Mouse (Mus musculus): Measurements from ENCODE around the gene Tbccd1.
A peak's percentile ranks its signal among the peaks of the same experiment; 100 is the strongest.
"Not testable (repeated sequence)": the region's sequence is repeated elsewhere in the genome, so short reads cannot be mapped to it uniquely, and the experiment has no call there.

Gene Tbccd1

DNA sequence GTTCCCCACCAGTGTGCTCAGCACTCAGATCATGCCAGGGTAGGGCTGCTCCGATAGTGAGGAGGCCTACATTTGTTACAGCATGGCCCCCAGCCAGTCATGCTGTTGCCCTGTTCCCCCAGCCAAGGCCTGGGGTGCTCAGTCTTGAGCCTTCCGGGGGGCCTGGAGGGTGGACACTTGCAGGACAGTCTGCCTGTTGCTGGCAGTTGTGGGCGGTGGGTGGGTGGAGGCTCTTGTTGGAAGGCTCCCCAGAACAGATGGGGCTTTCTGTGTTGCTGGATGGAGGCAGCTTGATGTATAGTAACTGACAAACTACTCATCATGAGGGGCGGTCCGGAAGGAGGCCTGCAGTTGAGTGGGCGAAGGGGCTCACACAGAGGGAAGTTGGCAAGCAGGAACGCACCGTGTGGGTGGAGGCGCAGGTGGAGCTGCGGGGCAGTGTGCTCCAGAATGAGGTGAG is 67.5 kb downstream of the Tbccd1 start:
- no peak for DNase-seq (ENCODE audit: inconsistent age in 2 of 2, low spot score in 1 of 2)

DNA sequence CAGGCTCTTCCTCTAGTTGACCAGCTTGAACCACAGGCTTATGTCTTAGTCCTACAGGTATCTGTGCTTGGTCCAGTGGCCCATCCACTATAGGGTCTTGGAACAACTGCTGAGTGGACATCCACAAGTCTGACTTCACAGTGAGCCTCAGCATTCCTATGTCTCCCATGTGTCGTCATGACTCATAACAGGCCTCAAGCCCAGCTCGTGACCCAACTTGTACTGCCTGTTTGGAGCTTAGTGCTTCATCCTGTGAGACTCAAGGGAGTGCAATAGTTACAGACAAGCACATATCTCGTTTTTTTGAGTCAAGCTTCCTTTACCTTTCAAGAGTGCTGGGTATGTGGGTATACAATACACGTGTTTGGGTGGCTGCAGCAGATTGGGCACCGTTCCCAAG is 74.8 kb downstream of the Tbccd1 start:
- DNase-seq (ENCODE audit: inconsistent age in 2 of 2, low spot score in 1 of 2), result no peak

DNA sequence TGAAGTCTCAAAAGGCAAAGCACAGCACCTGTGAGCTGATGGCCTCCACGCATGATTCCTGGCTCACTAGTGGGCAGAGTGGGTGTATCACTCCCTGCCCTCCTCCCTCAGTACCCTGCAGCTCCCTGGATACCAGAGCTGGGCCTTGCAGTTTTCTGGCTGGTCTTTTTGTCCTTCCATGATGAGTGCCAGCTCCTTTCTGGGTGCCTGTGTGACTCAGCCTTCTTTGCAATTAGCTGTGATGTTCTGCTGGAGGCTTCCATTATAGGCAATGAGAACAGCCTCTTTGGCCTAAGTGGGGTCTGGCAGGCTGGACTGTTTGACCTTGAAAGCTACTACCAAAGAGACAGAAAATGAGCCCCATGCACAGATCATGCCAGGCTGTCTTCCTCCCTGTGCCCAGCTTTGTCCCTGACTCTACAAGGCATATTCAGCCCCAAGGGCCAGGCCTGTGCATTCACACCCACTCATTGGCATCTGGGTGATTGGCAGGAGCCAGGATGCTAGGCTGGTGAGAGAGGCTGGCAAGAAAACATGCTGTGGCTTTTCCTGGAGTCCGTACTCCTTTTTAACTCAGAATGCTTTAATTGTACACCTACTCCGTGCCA is 78.1 kb downstream of the Tbccd1 start:
- no peak for DNase-seq (ENCODE audit: inconsistent age in 2 of 2, low spot score in 1 of 2)

DNA sequence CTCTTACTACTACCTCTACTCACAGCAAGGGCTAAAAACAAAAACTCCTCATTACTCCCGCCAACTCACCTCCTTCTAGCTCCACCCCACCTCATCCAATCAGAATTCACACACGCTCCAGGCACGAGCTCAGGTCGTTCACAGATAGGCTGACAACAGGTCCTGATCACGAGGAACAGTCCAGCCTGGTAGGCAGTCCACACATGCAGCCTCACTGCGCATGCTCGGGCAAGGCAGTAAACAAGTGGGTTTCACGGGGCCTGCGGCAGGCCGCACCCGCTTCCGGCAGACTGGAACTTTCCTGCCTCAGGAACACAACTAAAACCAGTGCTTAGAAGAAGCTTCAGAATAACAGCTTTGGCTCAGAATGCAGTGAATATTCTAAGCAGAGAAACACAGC is 79.2 kb downstream of the Tbccd1 start:
- not testable (repeated sequence) for DNase-seq (ENCODE audit: inconsistent age in 2 of 2, low spot score in 1 of 2)

GRCm38 (mm10) chr16:22775471-22775985 is 81.9 kb downstream of the Tbccd1 start:
- no peak for DNase-seq (ENCODE audit: inconsistent age in 2 of 2, low spot score in 1 of 2)

DNA sequence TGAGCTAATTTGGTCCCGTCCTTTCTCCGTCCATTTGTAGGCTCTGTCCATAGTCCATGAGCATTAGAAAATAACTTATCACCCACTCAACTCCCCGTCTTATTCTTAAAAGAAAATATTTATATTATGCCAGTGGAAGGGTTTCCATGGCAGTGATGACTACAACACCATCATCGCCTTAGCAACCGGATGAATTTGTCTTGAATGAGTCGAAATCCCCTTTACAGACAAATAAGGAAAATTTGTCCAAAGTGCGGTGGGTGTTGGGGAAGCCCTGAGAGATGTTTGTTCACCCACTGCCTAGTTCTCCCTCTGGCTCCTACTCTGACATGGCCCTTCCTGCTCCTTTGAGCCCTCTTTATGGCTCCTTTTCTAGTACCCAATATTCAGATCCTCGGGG is 88.8 kb downstream of the Tbccd1 start:
- DNase-seq (ENCODE audit: inconsistent age in 2 of 2, low spot score in 1 of 2), result no peak

DNA sequence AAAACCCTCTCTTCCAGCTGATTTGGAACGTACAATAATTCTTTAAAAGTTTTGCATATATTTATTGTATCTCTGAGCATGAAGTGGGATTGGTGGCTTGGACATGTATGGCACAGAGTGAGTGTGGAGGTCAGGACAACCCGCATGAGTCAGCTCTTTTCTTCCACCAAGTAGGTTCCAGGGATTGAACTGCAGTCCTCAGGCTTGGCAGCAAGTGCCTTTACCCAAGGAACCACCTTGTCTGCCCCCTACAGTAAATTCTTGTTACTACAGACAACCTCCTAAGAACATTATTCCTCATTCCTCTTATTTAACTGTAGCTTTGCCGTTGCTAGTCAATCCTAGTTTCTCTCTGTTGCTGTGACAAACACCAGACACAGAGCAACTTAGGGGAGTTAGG is 90.1 kb downstream of the Tbccd1 start:
- peak in 1 of 2 experiments; percentile 22 for DNase-seq (ENCODE audit: inconsistent age in 2 of 2, low spot score in 1 of 2)

GRCm38 (mm10) chr16:22766738-22767211 is 90.7 kb downstream of the Tbccd1 start:
- DNase-seq (ENCODE audit: inconsistent age in 2 of 2, low spot score in 1 of 2), result peak in 1 of 2 experiments; percentile 33

GRCm38 (mm10) chr16:22765531-22765930 is 91.9 kb downstream of the Tbccd1 start:
- DNase-seq (ENCODE audit: inconsistent age in 2 of 2, low spot score in 1 of 2), result no peak
